Comparison of ENCODE assay signal across 32 mouse cellular contexts in the genomic region with DNA sequence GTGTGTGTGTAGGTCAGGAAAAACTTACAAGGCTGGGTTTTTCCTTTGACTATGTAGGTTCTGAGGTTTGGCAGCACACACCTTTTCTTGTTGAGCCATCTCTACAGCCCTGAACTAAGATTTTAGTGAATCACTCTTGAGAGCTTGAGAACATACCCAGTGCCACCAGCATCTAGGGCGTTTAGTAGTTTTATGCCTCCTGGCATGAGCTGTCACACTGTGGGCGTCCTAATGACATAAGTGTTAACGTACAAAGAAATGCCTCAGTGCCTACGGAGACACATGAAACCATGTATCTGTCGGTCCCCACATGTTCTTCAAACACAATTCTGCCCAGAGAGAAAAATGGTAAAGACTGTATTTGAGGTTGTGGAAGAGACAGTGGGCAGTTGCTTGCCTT. TPM values are rescaled to one million over a fixed set of nuclear protein-coding genes. Genes with fewer than 3 reads are reported as not detected.
DNase-seq lines count a peak whose midpoint lies in the region; ATAC-seq lines count a peak whose summit lies in the region.
"Had no signal": no experiment of that assay in that cellular context is flagged by ENCODE, and none has a peak within 500 bp of the region (broad histone marks: within the 10 kb centered on the region; RNA-seq: fewer than 3 reads in every experiment).

No protein-coding gene starts in this region.

- 63% methylated on average over 5 of the region's 5 CpGs for WGBS in forebrain, embryonic 14.5 days
- 85% methylated on average over 5 of the region's 5 CpGs for WGBS in forebrain, embryonic 11.5 days
- WGBS in midbrain, embryonic 11.5 days, result 87% methylated on average over 5 of the region's 5 CpGs
- 86% methylated on average over 5 of the region's 5 CpGs for WGBS in midbrain, embryonic 13.5 days

- peaks cover 3% of the 10 kb centered on the region; the same call in 1 of the 2 replicates for H3K9me3 ChIP-seq in forebrain, embryonic 14.5 days (replicated peaks; ENCODE audit: control insufficient read depth, low read length)
- no peaks in the 10 kb centered on the region; the same call in 1 of the 2 replicates for H3K9me3 ChIP-seq in forebrain, embryonic 11.5 days (ENCODE audit: control insufficient read depth, low read length)
- no peaks in the 10 kb centered on the region for H3K9me3 ChIP-seq in midbrain, embryonic 11.5 days (ENCODE audit: control insufficient read depth, low read length)
- no peaks in the 10 kb centered on the region for H3K9me3 ChIP-seq in midbrain, embryonic 13.5 days
- H3K9me3 ChIP-seq: embryonic facial prominence, embryonic 10.5 days; embryonic facial prominence, embryonic 15.5 days; limb, embryonic 10.5 days; limb, embryonic 15.5 days; liver, embryonic 13.5 days; neural tube, embryonic 15.5 days had no signal

- no peak overlapping the region for H3K27ac ChIP-seq in forebrain, embryonic 14.5 days (ENCODE audit: low read depth, low read length)
- no peak overlapping the region for H3K27ac ChIP-seq in forebrain, embryonic 11.5 days (ENCODE audit: low read depth, low read length)
- no peak overlapping the region for H3K27ac ChIP-seq in midbrain, embryonic 11.5 days (ENCODE audit: low read depth, low read length)
- no peak overlapping the region for H3K27ac ChIP-seq in midbrain, embryonic 13.5 days
- H3K27ac ChIP-seq: embryonic facial prominence, embryonic 10.5 days; embryonic facial prominence, embryonic 15.5 days; heart, embryonic 13.5 days; hindbrain, embryonic 14.5 days; left cerebral cortex, adult 2 months; limb, embryonic 10.5 days; limb, embryonic 15.5 days; liver, embryonic 13.5 days; macrophage; midbrain, embryonic 15.5 days; neural tube, embryonic 15.5 days had no signal

- H3K27me3 ChIP-seq in forebrain, embryonic 14.5 days (replicated peaks; ENCODE audit: control insufficient read depth, insufficient read depth, low read length), result no peaks in the 10 kb centered on the region
- no peaks in the 10 kb centered on the region for H3K27me3 ChIP-seq in forebrain, embryonic 11.5 days (ENCODE audit: control insufficient read depth, insufficient read depth, low read length)
- H3K27me3 ChIP-seq in midbrain, embryonic 11.5 days (ENCODE audit: control insufficient read depth, insufficient read depth, low read length), result peaks cover 38% of the 10 kb centered on the region
- H3K27me3 ChIP-seq in midbrain, embryonic 13.5 days, result peaks cover 65% of the 10 kb centered on the region
- H3K27me3 ChIP-seq: embryonic facial prominence, embryonic 15.5 days; heart, embryonic 13.5 days; limb, embryonic 15.5 days; liver, embryonic 13.5 days; neural tube, embryonic 15.5 days; Patski had no signal

- H3K4me2 ChIP-seq in forebrain, embryonic 14.5 days (ENCODE audit: low read length), result no peak overlapping the region
- no peak overlapping the region for H3K4me2 ChIP-seq in forebrain, embryonic 11.5 days (ENCODE audit: low read depth, low read length, severe bottlenecking)
- H3K4me2 ChIP-seq in midbrain, embryonic 11.5 days, result no peak overlapping the region
- no peak overlapping the region for H3K4me2 ChIP-seq in midbrain, embryonic 13.5 days (replicated peaks)
- H3K4me2 ChIP-seq: embryonic facial prominence, embryonic 15.5 days; heart, embryonic 13.5 days; hindbrain, embryonic 14.5 days; limb, embryonic 15.5 days; liver, embryonic 13.5 days; midbrain, embryonic 15.5 days; neural tube, embryonic 15.5 days had no signal

- H3K9ac ChIP-seq in forebrain, embryonic 14.5 days (ENCODE audit: low read length), result no peak overlapping the region
- no peak overlapping the region for H3K9ac ChIP-seq in forebrain, embryonic 11.5 days (ENCODE audit: low read length)
- no peak overlapping the region for H3K9ac ChIP-seq in midbrain, embryonic 11.5 days (ENCODE audit: low read length)
- no peak overlapping the region for H3K9ac ChIP-seq in midbrain, embryonic 13.5 days (replicated peaks)
- H3K9ac ChIP-seq: embryonic facial prominence, embryonic 15.5 days; heart, embryonic 13.5 days; hindbrain, embryonic 14.5 days; limb, embryonic 15.5 days; liver, embryonic 13.5 days; midbrain, embryonic 15.5 days; neural tube, embryonic 15.5 days had no signal

- no peak for DNase-seq in forebrain, embryonic 14.5 days (ENCODE audit: low spot score)
- no peak for DNase-seq in forebrain, embryonic 11.5 days (ENCODE audit: low spot score)
- DNase-seq in left cerebral cortex, adult 18-20 months (ENCODE audit: low spot score in 2 of 2), result peak; percentile 44 to 57
- no peak for DNase-seq in left cerebral cortex, postnatal 4 days
- DNase-seq in midbrain, embryonic 11.5 days (ENCODE audit: low spot score, missing footprints), result peak; percentile 65
- DNase-seq in fat pad, adult 2 months (ENCODE audit: extremely low read depth, low read depth, low spot score), result peak; percentile 62
- no peak for DNase-seq in B cell, adult 2 months
- DNase-seq: adrenal gland, postnatal 10 days; cerebellum, adult 18-20 months; cerebellum, postnatal 10 days; gastrocnemius, postnatal 10 days; heart, postnatal 10 days; kidney, postnatal 25 days; liver, embryonic 13.5 days; lung, adult 2 months; spleen, adult 18-20 months; thymus, postnatal 14 days had no signal

- H3K4me1 ChIP-seq in forebrain, embryonic 14.5 days (ENCODE audit: control insufficient read depth, insufficient read depth, low read length), result peaks cover 3% of the 10 kb centered on the region; the same call in 1 of the 2 replicates
- no peaks in the 10 kb centered on the region; the same call in 1 of the 2 replicates for H3K4me1 ChIP-seq in forebrain, embryonic 11.5 days (replicated peaks; ENCODE audit: control insufficient read depth, insufficient read depth, low read length)
- H3K4me1 ChIP-seq in midbrain, embryonic 11.5 days (ENCODE audit: control insufficient read depth, insufficient read depth, low read length), result 0 out of 2 replicates have a peak, but pooled peaks cover 2% of the 10 kb centered on the region
- peaks cover 10% of the 10 kb centered on the region for H3K4me1 ChIP-seq in midbrain, embryonic 13.5 days (replicated peaks)
- H3K4me1 ChIP-seq: limb, embryonic 15.5 days; midbrain, embryonic 15.5 days; neural tube, embryonic 15.5 days had no signal

- H3K36me3 ChIP-seq in forebrain, embryonic 14.5 days (ENCODE audit: control insufficient read depth, insufficient read depth, low read length), result no peaks in the 10 kb centered on the region
- H3K36me3 ChIP-seq in forebrain, embryonic 11.5 days (ENCODE audit: control insufficient read depth, insufficient read depth, low read length), result no peaks in the 10 kb centered on the region
- H3K36me3 ChIP-seq in midbrain, embryonic 11.5 days (ENCODE audit: control insufficient read depth, insufficient read depth, low read length), result no peaks in the 10 kb centered on the region
- H3K36me3 ChIP-seq in midbrain, embryonic 13.5 days, result no peaks in the 10 kb centered on the region
- H3K36me3 ChIP-seq: embryonic facial prominence, embryonic 15.5 days; limb, embryonic 10.5 days; limb, embryonic 15.5 days; liver, embryonic 13.5 days; midbrain, embryonic 15.5 days; neural tube, embryonic 15.5 days had no signal

- intact Hi-C loops in left cerebral cortex, postnatal 4 days (cut with DNase I), result no loop called here

- no peak overlapping the region for H3K4me3 ChIP-seq in forebrain, embryonic 14.5 days (ENCODE audit: low read depth, low read length)
- H3K4me3 ChIP-seq in forebrain, embryonic 11.5 days (ENCODE audit: low read depth, low read length), result no peak overlapping the region
- H3K4me3 ChIP-seq in midbrain, embryonic 11.5 days (ENCODE audit: low read depth, low read length), result no peak overlapping the region
- H3K4me3 ChIP-seq in midbrain, embryonic 13.5 days (replicated peaks), result no peak overlapping the region
- H3K4me3 ChIP-seq: embryonic facial prominence, embryonic 10.5 days; embryonic facial prominence, embryonic 15.5 days; heart, embryonic 13.5 days; left cerebral cortex, adult 2 months; limb, embryonic 10.5 days; limb, embryonic 15.5 days; liver, embryonic 13.5 days; midbrain, embryonic 15.5 days; neural tube, embryonic 15.5 days had no signal

- ATAC-seq in forebrain, embryonic 14.5 days, result peak; percentile 34; the same call in 1 of the 2 replicates
- ATAC-seq in forebrain, embryonic 11.5 days (replicated peaks; ENCODE audit: low FRiP score), result no peak
- ATAC-seq in midbrain, embryonic 11.5 days (ENCODE audit: low FRiP score), result no peak
- no peak for ATAC-seq in midbrain, embryonic 13.5 days
- ATAC-seq: intestine, postnatal 0 days; midbrain, embryonic 15.5 days; Patski had no signal

RNA-seq across cellular contexts. Expression of gene Kitl, which starts 15.0 kb away (rescaled TPM):
- polyA plus RNA-seq in forebrain, embryonic 14.5 days (2014; fragmentation: Nextera tagmentation; extraction: Ambion mirVana), result 59.4 and 83.6 TPM in 2 replicates
- 18.4 and 19.2 TPM in 2 replicates for polyA plus RNA-seq in forebrain, embryonic 11.5 days (2014; fragmentation: Nextera tagmentation; extraction: Ambion mirVana)
- total RNA-seq in left cerebral cortex, adult 18-20 months (2021), result 10 to 100 TPM; 50.7 to 53.3 TPM
- 10 to 100 TPM; 73.6 to 80.7 TPM for total RNA-seq in left cerebral cortex, postnatal 4 days (2021)
- 12.8 and 13.7 TPM in 2 replicates for polyA plus RNA-seq in midbrain, embryonic 11.5 days (2014; fragmentation: Nextera tagmentation; extraction: Ambion mirVana)
- polyA plus RNA-seq in midbrain, embryonic 13.5 days (2015; fragmentation: Nextera tagmentation; extraction: Ambion mirVana), result 20.2 and 21.4 TPM in 2 replicates
- total RNA-seq: megakaryocyte-erythroid progenitor cell, adult 5-6 weeks; MEL had no signal

Comparison
In these comparisons a context has a peak if more than half of its experiments do, and no peak if none do; other contexts are left out.
1. DNase-seq: peak in left cerebral cortex, adult 18-20 months (2 of 2), midbrain, embryonic 11.5 days (single experiment) and fat pad, adult 2 months (single experiment); none in forebrain, embryonic 14.5 days (single experiment), forebrain, embryonic 11.5 days (single experiment), left cerebral cortex, postnatal 4 days (single experiment) and B cell, adult 2 months (0 of 2).